Mouse (Mus musculus): ENCODE results near the gene Rfx4. TPM values are rescaled to one million over a fixed set of nuclear protein-coding genes. Genes with fewer than 3 reads are reported as not detected.

The Rfx4 gene
- polyA plus RNA-seq, 1 experiment from 2014 or later: 21.8 TPM

DNA sequence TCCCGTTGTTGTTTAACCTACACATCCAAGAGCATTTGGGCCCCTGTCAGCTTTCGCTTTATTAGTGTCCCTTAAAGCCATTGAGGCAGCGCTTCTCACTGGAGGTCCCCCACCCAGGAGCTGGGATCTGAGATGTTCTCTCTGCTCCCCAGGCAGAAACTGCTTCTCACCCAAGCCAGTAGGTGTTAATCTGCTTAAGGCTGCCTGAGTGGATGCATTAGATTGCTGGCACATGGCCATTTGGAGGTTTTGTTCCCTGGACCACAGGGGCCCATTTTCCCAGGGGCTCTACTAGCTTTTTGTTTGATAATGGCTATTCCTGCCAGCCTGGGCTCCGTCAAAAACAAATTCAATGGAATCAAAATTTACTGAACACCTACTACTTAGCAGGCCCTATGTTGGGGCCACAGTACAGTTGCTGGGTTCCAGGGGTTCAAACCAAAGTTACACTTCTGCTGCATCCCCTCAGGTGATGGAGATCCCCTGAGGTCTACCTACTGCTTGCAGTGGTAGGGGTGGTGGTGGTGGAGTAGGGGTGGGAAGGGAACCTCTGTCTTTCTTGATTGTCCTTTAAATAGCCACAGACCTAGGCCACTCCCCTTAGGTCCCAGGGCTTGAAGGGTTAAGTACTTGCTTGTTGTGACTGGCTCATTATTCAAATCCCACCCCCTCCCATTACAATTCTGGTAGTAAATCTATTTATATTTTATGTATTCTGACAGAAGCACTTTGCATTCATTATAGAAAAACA, 133.4 kb downstream of the Rfx4 start:
- WGBS: 66% methylated on average over 4 of the region's 4 CpGs
- ATAC-seq (ENCODE audit: low read depth): no peak
- Histone ChIP-seq H3K4me2 (no peak overlapping the region), H3K4me1 (replicated peaks) (peaks cover 22% of the 10 kb centered on the region), H3K27me3 (no peaks in the 10 kb centered on the region), H3K4me3 (no peak overlapping the region), H3K9ac (no peak overlapping the region), H3K27ac (replicated peaks) (no peak overlapping the region), H3K9me3 (no peaks in the 10 kb centered on the region), H3K36me3 (no peaks in the 10 kb centered on the region)

DNA sequence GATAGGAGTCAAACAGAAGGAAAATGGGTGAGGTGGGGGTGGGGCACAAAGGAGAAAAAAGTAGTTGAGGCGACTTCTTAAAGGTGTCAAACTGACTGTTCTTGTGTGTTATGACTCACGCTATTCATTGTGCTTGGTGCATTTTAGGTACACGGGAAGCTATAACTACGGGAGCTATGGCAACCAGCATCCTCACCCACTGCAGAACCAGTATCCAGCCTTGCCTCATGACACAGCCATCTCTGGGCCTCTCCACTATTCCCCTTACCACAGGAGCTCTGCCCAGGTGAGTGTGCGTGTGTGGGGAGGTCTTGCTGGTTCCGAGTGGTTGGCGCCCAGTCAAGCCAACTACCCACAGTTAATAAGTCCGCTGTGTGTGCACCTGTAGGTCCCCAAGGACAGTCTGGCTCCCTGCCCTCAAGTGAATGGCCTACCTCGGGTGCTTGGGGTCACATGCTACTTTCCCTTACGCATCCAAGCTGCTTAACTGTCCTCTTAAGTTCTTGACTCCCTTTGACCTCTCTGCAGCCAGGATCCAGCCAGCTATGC, 140.0 kb downstream of the Rfx4 start:
- Histone ChIP-seq H3K9ac (no peak overlapping the region), H3K27me3 (no peaks in the 10 kb centered on the region), H3K4me3 (no peak overlapping the region), H3K4me1 (replicated peaks) (0 out of 2 replicates have a peak, but pooled peaks cover 9% of the 10 kb centered on the region), H3K9me3 (no peaks in the 10 kb centered on the region), H3K4me2 (no peak overlapping the region), H3K36me3 (peaks cover 13% of the 10 kb centered on the region), H3K27ac (replicated peaks) (no peak overlapping the region)
- ATAC-seq (ENCODE audit: low read depth): no peak
- 89% methylated on average over 10 of the region's 10 CpGs for WGBS

DNA sequence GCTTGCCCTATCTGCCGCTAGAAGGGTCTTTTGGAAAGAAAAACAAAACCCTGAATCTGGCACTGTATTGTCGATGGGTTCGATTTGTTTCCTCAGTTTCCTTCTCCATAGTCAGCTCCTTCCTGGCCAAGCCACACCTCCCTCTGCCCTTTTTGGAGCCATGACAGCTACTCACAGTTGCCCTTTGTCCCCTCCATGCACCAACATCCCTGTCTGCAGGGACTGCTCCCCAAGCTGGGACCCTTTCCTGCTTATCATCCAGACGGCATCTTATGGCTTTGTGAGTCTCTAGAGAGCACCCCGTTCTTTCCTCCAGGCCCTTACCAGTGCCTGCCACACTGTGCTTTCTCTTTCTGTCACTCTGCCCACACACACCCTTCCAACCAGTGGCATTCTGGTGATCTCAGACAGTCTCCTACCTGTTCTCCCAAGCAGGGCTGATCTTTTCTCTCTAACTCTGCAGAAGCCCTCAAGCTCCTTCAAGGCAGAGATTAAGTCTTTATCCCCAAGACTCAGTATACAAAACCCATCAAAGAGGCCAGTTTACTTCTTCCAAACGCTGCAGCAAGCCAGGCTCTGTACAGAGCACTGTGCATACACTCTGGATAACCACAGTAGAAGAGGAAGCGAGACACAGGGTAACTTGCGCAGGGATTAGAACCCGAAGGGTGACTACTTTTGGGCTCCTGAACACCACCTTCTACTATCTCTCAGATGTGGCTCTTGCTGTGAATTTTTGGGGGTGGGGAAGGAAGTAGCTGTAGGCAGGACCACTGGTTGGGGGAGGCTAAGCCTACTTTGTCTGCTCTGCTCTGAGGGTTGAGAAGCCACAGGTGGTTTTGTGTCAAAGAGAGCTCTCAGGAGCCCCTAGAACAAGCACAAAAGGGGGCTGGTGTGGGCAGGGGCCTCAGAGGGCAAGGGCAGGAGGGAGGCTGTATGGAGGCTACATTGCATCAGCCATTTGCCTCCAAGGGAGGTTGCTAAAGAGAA, 141.4 kb downstream of the Rfx4 start:
- ATAC-seq (ENCODE audit: low read depth): no peak
- Histone ChIP-seq H3K36me3 (peaks cover 13% of the 10 kb centered on the region), H3K4me2 (no peak overlapping the region), H3K27me3 (no peaks in the 10 kb centered on the region), H3K27ac (replicated peaks) (no peak overlapping the region), H3K4me1 (replicated peaks) (0 out of 2 replicates have a peak, but pooled peaks cover 9% of the 10 kb centered on the region), H3K4me3 (no peak overlapping the region), H3K9ac (no peak overlapping the region), H3K9me3 (no peaks in the 10 kb centered on the region)
- 81% methylated on average over 9 of the region's 9 CpGs for WGBS

DNA sequence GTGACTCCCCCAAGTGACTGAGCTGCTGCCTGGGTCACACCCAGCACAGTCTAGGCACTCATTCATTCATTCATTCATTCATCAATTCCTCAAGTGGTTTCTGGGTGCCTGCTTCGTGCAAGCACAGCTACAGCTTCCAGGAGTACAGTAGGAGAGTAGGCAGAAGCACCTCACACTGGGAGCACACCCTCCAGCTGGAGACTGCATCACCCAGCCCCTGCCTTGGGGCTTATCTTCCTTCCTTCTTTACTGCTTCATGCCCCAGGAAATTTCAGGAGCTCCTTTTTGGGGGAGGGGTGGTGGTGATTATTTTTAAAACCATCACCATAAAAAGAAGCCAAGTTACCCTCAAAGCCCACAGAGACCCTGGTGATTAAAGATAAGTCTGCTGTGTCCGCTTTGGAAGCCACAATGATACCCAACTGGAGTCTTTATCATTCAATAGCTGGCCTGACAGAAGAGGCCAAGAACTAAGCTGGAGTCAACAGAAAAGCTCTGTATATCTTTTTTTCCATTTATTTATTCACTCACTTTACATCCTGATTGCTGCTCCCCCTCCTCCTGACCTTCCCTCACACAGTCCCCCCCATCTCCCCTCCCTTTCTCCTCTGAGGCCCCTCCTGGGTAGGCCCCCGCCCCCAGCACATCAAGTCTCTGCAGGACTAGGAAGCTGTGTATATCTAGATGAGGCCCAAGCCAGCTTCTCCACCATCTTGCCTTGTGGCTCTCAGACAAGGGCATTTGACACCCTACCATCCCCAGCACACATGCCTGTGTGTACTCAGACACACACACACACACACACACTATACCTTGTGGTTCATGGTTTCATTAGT, 142.5 kb downstream of the Rfx4 start:
- H3K9ac ChIP-seq: no peak overlapping the region
- no peak for ATAC-seq (ENCODE audit: low read depth)
- H3K4me1 ChIP-seq (replicated peaks): peaks cover 16% of the 10 kb centered on the region
- peaks cover 13% of the 10 kb centered on the region for H3K36me3 ChIP-seq
- H3K4me3 ChIP-seq: no peak overlapping the region
- no peak overlapping the region for H3K4me2 ChIP-seq
- 69% methylated on average over 3 of the region's 3 CpGs for WGBS
- no peaks in the 10 kb centered on the region for H3K9me3 ChIP-seq
- H3K27ac ChIP-seq (replicated peaks): no peak overlapping the region
- H3K27me3 ChIP-seq: no peaks in the 10 kb centered on the region

DNA sequence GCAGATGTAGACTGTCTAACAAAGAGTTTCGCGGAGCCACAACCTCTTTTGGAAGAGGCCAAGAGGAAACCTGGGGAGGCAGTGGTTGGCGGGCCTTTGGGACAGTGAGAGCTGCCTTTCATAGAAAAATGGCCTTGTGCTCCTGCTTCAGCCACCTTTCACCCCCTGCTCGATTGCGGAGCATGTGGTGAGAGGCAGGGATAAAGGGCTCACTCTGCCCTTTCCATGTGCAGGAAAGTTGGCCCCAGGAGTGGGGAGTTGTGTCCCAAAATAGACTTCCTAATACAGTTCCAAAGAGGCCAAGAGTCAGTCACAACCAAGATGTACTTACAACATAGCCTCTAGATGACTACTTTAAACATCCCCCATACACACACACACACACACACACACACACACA, 145.8 kb downstream of the Rfx4 start:
- WGBS: 73% methylated on average over 5 of the region's 5 CpGs
- no peaks in the 10 kb centered on the region for H3K27me3 ChIP-seq
- no peak overlapping the region for H3K27ac ChIP-seq (replicated peaks)
- no peaks in the 10 kb centered on the region for H3K9me3 ChIP-seq
- no peak overlapping the region for H3K9ac ChIP-seq
- H3K36me3 ChIP-seq: peaks cover 7% of the 10 kb centered on the region
- H3K4me1 ChIP-seq (replicated peaks): peaks cover 31% of the 10 kb centered on the region
- ATAC-seq (ENCODE audit: low read depth): no peak
- no peak overlapping the region for H3K4me2 ChIP-seq
- H3K4me3 ChIP-seq: no peak overlapping the region

DNA sequence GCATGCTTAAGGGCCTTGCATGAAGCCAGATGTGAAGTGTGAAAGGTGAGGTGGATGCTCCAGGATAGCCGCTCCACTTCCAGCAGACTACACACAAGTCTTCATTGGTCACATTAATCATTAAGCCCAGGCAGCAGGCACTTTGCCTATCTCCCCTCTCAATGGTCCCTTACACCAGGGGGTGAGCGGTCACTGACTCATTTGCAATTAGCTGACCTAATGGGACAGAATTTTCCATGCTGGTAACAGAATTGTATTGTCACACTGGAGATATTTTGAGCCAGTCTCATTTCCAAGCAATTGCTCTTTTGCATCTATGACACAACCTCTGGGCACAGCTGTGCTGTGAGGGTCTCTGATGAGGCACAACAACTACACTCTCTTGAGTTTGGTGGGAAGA, 146.4 kb downstream of the Rfx4 start:
- ATAC-seq (ENCODE audit: low read depth): no peak
- Histone ChIP-seq H3K36me3 (peaks cover 1% of the 10 kb centered on the region), H3K9me3 (no peaks in the 10 kb centered on the region), H3K9ac (no peak overlapping the region), H3K27me3 (no peaks in the 10 kb centered on the region), H3K4me1 (replicated peaks) (peaks cover 28% of the 10 kb centered on the region), H3K4me3 (no peak overlapping the region), H3K4me2 (no peak overlapping the region), H3K27ac (replicated peaks) (no peak overlapping the region)
- WGBS: 79% methylated on average over 2 of the region's 2 CpGs

DNA sequence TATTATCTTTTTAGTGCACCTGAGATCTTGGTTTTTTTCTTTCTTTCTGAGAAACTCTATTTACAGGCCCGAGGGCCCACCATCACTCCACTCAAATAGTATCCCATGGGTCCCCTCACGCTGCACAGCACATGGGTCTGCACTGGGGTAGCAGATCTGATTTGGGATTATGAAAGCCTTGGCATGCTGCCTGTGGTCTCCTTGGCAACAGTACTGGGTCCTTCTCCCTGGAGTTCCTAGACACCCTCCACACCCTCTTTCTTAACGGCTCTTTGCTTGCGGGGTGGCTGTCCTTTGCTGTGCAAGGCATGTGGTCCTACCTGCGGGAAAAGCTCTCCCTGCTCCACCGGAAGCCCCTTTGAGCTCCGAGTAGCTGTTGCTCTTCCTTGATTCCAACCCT, 147.4 kb downstream of the Rfx4 start:
- Histone ChIP-seq H3K9ac (0 out of 2 replicates have a peak overlapping the region, but pooled peaks have one; percentile 38), H3K9me3 (no peaks in the 10 kb centered on the region), H3K36me3 (no peaks in the 10 kb centered on the region; the same call in 1 of the 2 replicates), H3K27me3 (no peaks in the 10 kb centered on the region), H3K4me2 (peak overlapping the region; percentile 27), H3K27ac (replicated peaks) (peak overlapping the region; percentile 62), H3K4me3 (no peak overlapping the region), H3K4me1 (replicated peaks) (peaks cover 30% of the 10 kb centered on the region)
- WGBS: 48% methylated on average over 7 of the region's 7 CpGs
- 0 out of 2 replicates have a peak, but pooled peaks have one; percentile 33 for ATAC-seq (ENCODE audit: low read depth)

DNA sequence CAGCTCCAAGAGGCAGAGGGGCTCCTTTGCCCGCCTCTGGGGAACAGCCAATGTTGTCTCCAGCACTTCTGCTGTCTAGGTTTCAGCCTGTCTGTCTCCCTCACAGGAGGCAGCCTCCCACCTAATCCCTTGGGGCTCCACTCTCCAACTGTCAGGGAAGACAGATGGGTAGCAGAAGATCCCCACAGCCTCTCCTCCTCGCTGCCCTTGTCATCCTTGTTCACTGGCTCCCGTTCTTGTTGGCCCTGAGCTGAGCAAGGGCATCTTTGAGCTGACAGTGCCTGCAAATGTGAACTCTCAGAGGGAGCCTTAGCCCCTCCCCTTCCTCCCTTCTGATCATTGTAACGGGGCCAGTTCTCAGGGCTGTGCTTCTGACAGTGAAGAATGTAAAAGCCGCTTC, 147.9 kb downstream of the Rfx4 start:
- Histone ChIP-seq H3K27me3 (no peaks in the 10 kb centered on the region), H3K9ac (0 out of 2 replicates have a peak overlapping the region, but pooled peaks have one; percentile 38), H3K36me3 (no peaks in the 10 kb centered on the region; the same call in 1 of the 2 replicates), H3K4me1 (replicated peaks) (peaks cover 30% of the 10 kb centered on the region), H3K9me3 (no peaks in the 10 kb centered on the region), H3K4me3 (no peak overlapping the region), H3K27ac (replicated peaks) (peak overlapping the region; percentile 62), H3K4me2 (peak overlapping the region; percentile 27)
- 0 out of 2 replicates have a peak, but pooled peaks have one; percentile 21 for ATAC-seq (ENCODE audit: low read depth)
- WGBS: 16% methylated on average over 5 of the region's 5 CpGs

DNA sequence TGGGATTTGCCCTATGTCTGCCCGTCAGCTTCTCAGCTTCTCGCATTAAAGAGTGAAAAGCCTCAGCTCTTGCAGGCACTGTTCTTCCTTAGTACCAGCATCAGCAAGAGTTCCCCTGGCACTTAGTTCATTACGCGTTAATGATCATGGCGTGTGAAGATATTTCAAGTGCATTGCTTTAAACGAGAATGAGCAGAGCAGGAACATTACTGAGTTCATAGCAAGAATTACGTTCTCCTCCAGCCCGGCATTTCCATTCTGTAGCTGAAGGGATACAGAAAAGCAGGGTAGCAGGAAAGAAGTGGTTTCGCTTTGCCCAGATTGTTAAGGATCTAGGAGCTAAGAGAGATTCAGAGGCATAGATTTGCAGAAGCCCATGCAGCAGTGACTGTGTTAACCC, 151.0 kb downstream of the Rfx4 start:
- Histone ChIP-seq H3K9ac (no peak overlapping the region), H3K4me1 (replicated peaks) (peaks cover 47% of the 10 kb centered on the region), H3K27ac (replicated peaks) (peak overlapping the region; percentile 67), H3K27me3 (no peaks in the 10 kb centered on the region), H3K4me3 (no peak overlapping the region), H3K36me3 (no peaks in the 10 kb centered on the region), H3K9me3 (no peaks in the 10 kb centered on the region), H3K4me2 (no peak overlapping the region)
- ATAC-seq (ENCODE audit: low read depth): no peak
- WGBS: 62% methylated on average over 9 of the region's 9 CpGs

DNA sequence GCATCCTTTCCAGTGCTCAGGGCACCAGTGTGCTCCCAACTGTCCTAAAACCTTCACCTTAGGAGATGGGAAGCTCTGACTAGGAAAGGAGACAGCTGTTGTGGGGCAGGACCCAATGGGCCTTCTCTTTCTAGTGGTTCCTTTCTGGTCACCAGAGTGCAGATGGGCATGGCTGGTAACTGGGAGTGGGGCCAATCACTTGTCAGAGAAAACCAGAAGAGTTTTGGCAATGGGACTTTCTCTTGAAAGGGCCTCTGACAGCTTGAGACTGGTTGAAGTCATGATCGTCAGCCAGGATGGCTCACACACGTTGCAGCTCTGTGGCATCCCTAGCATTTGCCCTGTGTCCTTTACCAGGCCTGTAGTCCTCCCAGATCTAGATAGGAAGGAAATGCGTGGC, 152.1 kb downstream of the Rfx4 start:
- peaks cover 44% of the 10 kb centered on the region for H3K4me1 ChIP-seq (replicated peaks)
- no peak overlapping the region for H3K4me2 ChIP-seq
- H3K36me3 ChIP-seq: no peaks in the 10 kb centered on the region
- 91% methylated on average over 3 of the region's 3 CpGs for WGBS
- no peaks in the 10 kb centered on the region for H3K27me3 ChIP-seq
- ATAC-seq (ENCODE audit: low read depth): no peak
- no peak overlapping the region for H3K27ac ChIP-seq (replicated peaks)
- no peaks in the 10 kb centered on the region for H3K9me3 ChIP-seq
- H3K9ac ChIP-seq: no peak overlapping the region
- H3K4me3 ChIP-seq: no peak overlapping the region

DNA sequence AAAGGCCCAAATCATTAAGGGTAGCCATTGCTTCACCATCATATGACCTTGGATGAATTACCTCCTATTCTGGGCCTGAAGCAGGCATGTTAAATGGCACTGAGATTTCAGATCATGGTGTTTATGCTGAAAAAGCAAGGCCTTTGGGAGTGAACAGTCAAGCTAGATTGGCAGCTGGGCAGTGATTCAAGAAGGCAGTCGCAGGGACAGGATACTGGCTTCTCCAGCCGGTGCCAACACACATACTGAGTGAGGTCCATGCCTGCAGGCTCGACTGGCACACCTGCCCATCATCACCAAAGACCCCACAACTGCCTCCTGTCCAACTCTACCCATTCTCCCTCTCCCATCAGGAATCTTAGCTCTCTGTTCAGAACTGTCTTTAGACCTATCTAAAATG, 152.6 kb downstream of the Rfx4 start:
- Histone ChIP-seq H3K27me3 (no peaks in the 10 kb centered on the region), H3K27ac (replicated peaks) (no peak overlapping the region), H3K4me3 (no peak overlapping the region), H3K4me1 (replicated peaks) (peaks cover 39% of the 10 kb centered on the region), H3K36me3 (no peaks in the 10 kb centered on the region), H3K9me3 (no peaks in the 10 kb centered on the region), H3K9ac (no peak overlapping the region), H3K4me2 (no peak overlapping the region)
- 89% methylated on average over 3 of the region's 3 CpGs for WGBS
- ATAC-seq (ENCODE audit: low read depth): no peak
